Mouse (Mus musculus) adipocyte (in vitro differentiated cells): ENCODE data around the gene Gramd1b.

Experiments used
- DNase-seq: peaks from one replicate; pipeline ENCODE4 v3.0.0-alpha.2; 2016; ENCODE audit warnings: low spot score

Gramd1b gene

DNA sequence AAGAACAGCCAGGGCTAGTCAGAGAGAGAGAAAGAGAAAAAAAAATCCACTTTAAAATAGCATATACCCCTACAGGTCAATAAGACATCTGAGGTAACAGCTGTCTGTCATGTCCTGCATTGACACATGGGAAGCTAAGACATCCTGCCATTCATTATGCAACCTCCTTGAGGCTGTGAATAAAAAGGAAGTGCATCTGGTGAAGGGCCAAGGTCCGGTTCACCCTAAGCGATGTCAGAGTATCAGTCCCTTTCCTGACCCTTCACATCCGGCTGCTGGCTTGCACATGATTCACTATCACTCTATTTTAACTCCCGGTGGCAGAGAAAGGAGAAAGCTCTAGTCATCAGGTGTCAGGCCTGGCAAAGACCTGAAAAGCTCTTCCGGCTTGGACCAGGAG is 73.7 kb downstream of the Gramd1b start:
- DNase-seq: no peak

DNA sequence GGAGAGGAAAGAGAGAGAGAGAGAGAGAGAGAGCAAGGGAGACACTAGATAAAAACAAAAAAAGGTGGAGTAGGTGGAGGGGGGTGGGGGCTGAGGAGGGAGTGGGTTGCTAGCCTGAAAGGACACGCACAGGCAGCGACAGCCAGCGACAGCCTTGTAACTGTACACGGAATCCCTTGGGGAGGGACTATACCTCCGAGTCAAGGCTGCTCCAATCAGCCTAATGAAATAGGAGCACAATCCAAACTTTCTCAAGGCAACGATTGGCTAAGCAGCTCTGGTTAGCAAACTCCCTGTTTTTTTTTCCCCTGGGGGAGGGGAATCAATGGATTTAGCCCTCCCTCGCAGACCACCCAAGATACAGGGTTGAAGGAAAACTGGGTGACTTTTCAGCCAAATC is 75.0 kb downstream of the Gramd1b start:
- DNase-seq: no peak

DNA sequence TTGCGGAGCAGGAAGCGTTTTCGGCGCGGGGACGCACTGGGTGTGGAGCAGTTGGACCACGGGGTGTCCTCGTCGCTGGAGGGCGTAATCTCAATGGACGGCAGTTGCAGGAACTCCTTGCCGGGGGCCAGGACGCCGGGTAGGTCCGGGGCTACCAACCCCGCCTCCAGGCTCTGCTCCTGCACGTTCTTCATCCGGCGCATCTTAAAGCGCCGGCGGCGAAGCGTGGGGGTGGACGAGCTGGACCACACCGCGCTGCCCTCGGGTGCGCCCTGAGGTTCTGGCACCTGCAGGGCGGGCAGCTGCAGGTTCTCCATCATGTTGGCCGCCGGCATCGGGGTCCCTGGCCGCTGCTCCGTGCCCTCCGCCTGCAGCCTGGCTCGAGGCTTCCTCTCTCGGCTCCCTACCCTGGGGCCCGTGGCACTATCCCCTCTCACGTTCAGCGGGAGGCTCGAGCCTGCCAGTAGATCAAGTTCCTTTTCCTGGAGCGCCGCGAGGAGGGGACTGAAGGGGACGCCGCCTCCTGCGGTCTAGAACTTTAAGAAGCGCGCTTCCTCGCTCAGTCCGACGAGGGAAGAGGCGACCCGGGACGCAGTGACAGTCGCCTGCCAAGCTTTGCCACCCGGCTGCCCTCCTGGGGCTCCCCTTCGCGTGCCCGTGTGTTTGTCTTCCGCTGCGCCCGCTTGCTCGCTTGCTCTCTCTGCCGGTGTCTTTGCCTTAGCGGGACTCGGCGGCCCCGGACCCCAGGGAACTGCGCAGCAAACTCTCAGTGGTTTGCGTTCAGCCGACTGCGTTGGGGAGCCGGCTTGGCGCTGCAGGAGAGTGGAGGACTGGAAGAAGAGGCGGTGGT is 75.6 kb downstream of the Gramd1b start:
- no peak for DNase-seq

DNA sequence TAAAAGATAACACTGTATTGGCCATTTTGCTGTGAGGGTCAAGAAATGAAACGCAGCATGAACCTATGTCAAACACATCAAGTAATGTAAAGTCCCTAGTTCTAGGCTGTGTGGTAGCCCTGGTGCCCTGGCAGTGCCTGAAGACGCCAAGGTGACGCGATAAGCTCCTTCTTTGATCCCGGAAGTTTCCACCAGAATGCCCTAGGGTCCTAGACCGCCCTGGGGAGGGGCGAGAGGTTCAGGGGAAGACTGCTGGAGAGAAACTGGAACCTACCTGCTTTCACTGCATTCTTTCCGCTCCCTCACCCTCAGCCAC is 76.2 kb downstream of the Gramd1b start:
- no peak for DNase-seq

DNA sequence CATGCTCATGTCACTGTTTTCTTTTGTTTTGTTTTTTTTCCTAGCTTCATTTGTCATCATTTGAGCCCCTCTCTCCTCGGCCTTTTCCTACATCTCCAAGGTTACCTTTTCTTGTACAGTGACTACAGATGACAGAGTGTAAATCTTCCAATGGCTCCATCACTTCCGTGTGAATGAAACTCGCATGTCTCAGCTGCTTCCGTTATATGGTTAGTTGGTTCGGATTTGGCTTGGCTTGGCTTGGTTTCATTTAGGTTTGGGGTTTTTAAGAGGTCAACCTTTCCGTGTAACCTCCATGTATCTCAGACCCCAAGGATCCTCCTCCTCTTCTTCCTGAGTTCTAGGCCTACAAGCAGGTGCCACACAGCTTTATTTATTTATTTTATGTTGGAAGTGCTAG is 77.3 kb downstream of the Gramd1b start:
- no peak for DNase-seq

DNA sequence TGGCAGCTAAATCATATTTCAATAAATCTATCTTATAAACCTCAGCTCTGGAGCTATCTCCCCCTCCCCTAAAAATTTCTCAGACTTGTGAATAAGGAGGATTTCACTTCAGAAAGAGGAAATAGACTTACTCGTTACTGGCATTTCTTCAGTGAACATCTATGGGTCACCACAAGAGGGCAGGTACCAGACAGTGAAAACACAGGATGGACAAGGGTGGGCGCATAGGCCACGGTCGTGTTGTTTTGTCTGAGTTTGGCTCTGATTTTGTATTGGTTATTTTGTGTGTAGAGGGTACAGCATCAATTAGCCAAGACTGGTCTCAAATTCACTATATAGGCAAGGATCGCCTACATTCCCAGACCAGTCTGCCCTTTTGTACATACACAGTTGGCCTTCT is 79.0 kb downstream of the Gramd1b start:
- no peak for DNase-seq

DNA sequence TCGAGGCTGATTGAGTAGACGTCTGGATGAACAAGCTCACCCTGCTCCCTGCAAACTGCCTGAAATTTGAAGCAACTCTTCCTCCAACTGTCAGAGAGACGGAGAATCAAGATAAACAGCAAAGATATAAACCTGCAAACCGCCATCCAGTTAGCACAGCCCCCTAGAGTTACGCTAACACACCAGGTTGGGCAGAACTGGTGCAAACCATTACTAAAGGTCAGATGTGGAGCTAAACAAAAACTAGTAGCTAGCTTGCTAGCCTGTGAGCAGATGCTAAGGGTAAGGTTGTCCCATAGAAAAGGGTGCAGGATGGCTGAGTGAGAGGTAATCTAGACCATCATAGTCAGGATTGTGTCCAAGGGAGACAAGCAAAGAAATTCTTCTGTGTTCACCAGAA is 80.4 kb downstream of the Gramd1b start:
- no peak for DNase-seq

DNA sequence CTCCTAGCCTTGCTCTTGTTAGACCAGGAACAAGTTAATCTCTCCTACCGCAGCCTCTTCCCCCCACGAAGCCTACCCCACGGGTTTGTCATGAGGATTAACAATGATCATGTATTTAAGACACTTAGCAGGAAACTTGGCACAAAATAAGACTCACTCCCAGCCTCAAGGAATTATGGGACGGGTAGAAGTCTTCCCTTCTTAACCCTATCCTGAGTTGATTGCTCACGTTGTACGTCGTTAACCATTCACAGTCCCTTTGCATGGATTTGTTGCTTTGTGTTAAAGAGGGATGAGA is 80.8 kb downstream of the Gramd1b start:
- DNase-seq: no peak

DNA sequence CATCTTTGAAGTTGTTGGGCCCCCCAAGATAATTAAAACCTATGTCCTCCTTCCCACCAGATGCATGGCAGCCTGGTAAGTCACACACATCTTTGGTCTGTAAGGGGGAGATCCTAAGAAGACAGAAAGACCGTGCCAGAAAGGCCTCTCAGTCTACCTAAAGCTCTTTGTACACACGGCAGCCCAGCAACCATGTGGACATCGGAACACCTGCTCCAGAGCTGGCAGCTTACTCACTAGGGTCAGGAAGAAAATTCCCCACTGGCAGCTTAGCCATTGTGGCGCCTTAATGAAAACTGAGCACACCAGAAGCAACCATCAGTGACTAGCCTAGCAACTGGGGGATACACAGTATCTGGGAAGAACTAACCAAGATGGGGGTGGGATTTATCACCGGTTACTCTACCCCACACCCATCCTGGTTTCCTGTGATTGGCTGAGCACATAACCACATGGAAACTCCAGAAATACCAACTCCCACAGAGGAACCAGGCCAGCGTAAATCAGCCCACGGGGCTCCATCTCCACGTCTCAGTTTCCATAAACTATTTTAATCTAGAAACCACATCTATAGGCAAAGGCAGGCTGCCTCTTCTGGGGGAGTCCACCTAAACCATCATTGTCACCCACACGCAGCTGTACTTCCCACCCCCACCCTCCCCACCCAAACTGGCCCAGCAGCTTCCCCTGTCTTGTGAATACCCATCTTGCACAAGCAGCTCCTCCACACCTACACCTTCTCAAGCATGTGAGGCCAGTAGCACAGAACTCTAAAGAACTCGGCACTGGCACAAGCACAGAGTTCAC is 81.4 kb downstream of the Gramd1b start:
- DNase-seq: no peak

DNA sequence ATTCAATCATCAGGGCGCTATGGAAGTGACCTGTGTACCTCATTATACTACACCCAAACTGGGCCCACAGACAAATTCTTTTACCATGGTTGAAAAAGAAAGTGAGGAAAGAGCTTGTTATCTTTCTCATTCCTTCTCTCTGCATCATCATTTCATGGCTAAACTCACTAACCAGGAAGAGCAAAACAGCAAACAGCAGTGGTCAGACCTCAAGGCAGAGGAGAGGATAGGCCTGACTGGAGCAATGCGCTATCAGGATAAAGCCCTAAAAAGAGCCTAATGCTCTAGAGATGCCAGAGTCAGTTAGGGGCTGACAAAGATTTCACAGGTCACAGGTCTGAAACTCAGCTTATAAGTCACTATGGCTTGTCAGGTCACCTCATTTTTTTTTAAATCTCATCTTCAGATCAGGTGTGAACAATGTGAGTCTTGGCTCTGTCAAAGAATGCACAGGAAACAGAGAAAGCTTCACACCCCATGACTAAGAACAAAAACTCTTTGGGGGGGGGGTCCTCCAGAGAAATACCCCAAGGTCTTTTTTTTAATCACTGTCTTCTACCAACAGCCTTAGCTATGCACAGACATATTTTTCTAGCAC is 82.4 kb downstream of the Gramd1b start:
- DNase-seq: no peak

DNA sequence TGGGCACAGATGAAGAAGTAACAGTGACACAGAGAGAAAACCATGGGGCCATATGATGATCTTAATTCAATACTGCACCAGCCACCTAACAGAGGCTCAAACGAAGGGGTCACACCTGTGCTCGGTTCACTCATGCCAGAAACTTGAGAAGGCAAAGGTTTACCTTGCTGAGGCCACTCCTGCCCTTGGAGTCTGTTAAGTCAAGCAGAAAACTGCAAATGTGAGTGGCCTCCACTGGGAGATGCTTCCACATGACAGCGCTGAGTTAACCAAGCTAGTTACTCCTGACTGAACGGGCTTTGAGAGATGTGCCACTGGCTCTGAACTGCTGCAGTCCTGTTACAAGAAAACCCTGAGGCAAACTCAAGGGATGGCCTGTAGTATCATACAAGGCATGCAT is 83.9 kb downstream of the Gramd1b start:
- no peak for DNase-seq

DNA sequence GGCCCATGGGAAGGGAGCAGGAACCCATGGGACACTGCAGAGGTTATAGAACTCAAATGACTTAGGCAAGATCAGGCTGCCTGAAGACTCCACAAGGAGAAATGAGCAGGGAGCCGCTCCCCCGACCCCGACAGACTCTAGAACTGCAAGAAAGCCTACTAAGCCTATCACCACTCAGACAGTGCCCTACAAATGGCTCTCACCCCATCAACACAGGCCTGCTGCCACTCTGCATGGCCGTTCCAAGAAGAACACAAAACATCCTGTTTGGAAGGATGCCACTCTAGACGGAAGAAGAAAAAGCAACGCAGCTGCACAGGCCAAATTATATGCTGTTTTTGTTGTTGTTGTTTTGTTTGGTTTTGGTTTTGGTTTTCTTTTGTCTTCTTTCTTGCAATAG is 86.2 kb downstream of the Gramd1b start:
- no peak for DNase-seq

DNA sequence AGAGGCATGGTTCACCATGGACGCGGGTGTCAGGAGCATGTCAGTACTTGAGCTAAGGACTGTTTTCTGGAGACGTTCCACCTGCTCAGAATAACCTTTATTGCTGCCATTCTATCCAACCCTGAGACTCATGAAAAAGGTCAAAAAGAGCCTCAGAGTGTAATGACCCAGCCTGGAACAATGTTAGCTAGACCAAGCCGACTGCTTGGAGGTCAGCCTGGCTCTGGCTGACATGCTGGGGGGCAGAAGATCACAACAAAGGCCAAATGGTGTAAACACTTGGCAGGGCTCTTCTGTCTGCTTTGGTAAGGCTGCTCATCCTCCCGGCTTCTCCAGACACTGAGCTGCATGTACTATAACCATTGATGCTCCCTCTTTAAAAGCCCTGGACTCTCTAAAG is 88.4 kb downstream of the Gramd1b start:
- no peak for DNase-seq

DNA sequence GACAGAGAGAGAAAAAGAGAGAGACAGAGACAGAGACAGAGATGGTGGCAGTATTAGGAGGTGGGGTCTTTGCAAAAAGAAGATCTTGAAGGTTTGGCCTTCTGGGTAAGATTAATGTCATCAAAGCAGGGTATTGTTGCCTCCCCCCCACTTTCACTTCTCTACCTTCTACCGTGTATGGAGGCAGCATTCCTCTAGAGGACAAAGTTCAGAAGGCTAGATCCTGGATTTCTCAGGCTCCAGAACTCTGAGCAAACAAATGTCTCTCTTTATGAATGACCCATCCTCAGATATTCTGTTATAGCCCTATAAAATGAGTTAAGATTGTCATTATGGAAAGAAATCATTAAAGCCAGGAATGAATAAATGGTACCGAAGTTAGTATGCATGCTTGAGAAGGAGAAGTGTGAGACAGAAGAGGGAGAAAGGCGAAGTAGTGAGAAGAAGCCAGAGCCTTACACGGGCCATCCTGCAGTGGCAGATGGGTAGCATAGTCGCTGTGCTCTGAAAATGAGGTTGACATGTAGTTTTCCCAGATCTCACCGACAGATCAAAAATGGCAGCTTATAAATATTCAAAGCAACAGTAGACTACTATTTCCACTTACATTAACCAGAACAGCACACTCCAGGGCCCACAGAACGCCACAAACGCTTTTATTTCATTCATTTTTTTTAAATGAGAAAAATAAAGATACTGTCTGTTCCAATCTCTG is 91.1 kb downstream of the Gramd1b start:
- no peak for DNase-seq

DNA sequence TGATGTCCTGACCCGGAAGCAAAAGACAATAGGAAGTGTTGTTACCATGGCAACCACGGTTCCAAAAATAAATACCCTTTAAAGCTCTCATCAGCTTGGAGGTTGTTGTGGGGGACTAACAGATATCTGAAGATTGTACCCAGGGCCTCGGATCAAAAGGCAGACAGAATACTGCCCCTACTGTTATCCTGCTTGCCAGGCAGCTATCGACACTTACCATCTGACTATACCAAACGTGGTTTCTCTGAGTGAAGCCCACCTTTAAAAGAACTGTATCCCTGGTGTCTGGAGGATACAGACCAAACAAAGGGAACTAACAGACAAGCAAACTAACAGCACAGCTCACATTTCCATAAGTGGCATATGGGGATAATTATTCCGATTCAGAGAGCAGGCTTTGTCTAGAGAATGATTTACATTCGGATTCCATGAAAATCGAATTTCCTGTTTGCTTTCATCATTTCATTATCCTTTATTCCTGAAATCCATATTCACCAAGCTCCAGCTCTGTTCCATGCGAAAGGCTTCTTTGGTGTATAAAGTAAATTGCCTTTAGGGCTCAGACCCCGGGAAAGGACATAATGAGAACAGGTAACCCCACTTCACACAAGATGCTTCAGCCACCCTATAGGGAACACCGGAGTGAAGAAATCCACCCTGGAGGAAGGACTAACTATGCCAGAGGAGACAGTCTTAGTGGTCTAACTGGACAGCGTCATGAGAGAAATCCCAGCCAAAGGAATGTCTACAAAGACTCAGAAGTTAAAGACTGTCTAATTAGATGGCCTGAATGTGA is 92.3 kb downstream of the Gramd1b start:
- no peak for DNase-seq

DNA sequence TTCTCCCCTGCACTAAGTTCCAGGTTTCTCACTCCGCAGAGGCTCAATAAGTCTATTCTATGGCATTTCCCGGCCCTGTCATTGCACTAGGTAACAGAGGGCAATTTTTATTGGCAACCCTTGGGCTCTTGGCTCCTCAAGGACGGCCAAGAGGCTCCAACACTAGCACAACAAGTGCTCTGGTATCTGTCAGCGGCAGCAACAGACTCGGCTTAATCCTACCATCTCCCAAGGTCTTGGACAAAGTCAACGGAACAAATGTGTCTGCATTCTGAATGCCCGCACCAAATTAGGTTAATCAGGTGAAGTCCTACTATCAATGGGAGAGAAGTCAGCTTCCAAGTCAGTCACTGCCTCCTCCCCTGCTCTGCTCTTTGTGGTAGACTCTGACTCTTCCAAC is 93.3 kb downstream of the Gramd1b start:
- DNase-seq: no peak

DNA sequence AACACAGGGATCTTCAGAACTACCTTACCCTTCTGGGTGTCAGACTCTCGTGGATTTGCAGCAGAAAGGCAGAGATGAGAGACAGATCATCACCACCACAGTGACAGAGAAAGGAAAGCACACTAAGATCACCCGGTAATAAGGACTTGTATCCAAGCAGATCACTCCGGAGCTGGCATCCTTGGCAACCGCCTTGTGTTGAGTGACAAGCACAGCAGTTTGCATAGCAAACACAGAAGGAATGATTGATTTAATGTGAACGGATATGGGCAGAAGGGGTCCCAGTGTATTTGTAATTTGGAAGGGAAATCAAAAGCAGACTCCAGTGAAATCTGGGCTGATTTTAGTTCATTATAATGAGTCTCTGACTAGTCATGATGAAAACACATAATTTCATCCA is 97.9 kb downstream of the Gramd1b start:
- no peak for DNase-seq

DNA sequence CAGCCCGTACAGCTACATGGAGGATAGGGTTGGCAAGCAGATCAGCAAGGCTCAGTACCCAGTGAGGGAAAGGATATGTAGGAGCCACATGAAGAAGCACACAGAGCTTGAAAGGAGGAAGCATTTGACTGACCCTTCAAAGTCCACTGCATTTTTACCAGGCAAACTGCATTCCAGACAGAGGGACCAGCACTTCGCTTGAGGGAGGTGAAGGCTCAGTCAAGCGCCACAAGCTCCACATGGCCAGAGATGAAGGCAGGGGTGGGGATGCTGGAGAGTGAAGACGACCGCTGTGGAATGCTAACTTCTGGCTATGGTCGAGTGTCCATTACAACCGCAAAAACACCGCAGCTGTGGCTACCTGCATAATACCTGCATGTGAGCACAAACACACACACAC is 100.2 kb downstream of the Gramd1b start:
- no peak for DNase-seq

DNA sequence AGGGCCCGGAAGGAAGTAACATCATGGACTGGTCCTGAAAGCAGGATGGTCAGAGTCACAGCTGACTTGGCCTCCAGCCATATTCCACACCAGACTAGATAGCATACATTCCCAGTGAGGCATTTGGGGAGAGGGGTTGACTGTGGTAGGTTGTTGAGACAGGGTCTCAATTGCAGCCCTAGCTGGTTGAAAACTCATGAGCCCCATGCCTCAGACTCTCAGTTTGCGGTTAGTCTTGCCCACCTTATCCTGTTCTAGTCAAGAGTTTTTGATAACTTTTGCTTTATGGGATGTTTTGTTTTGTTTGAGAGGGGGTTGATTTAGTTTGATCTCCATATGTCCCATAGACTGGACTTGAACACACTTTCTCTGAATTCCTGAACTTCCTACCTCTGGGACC is 103.5 kb downstream of the Gramd1b start:
- DNase-seq: no peak

DNA sequence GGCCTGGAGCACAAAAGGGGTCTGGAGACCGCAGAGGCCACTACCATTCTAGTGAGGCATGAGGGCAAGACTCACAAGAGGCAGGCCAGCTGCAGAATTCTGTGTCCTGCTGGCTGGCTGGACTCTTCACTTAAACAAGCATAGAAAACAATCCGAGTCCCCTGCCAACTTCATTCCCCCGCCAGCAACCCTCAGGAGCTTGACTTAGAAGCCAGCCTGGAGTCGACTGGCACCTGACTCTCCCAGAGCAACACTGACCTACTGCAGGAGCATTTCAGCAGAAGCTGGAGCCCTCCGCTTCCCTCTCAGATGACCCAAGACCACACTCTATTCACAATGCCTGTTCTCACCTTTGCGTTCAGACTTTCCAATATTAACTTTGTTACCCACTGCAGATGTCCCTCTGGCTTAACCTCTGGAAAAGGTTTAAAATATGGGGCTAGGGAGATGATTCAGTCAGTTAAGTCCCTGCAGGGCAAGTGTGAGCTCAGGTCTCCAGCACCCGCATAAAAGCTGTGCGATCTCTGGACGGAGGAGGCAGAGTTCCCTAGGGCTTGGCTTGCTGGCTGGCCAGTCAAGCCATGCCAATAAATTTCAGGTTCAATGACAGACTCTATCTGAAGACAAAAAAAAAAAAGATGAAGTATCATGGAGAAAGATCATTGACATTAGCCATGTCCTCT is 104.8 kb downstream of the Gramd1b start:
- no peak for DNase-seq

DNA sequence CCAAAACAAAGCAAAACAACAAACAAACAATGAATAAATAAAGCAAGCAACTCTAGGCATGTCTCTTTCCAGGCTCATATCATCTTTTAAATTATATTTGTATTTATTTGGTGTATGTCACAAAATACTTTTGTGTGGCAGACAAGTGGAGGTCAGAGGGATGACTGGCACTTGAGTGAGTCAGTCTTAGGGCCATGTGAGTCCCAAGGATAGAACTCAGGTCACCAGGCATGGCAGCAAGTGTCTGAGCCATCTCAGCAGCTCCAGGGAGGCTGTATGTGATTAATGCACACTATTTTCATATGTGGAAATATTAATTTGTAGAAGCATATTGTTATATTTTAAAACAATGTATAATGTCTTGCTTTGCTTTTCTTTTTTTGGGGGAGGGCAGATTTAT is 106.3 kb downstream of the Gramd1b start:
- DNase-seq: no peak
